Mouse (Mus musculus) cerebellum, postnatal 14 days (tissue): ENCODE measurements around the gene Trio.

ENCODE experiments used
- DNase-seq, 2 experiments: peaks; one replicate each; pipeline ENCODE4 v3.0.0; 2021; ENCODE audit warnings: mixed read lengths in 2 of 2

The Trio gene

DNA sequence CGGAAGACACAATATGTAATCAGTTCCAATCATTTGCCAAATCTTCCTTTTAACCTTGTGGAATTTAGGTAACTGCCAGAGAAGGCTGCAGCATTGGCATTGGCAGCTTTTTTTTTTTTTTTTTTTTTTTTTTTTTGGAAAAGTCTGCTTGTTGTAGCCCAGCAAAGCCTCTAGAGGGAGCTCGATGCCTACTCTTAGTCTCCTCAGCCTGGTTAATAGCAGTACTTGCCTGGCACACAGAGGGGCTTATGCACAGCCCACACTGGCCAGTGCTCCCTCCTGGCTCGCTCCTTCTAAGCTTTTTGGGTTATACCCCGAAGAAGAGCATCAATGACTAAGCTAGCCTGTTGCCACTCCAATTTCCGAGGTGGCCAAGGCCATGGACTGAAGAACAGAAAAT is 106.1 kb downstream of the Trio start:
- DNase-seq: peak; percentile 77 to 81

DNA sequence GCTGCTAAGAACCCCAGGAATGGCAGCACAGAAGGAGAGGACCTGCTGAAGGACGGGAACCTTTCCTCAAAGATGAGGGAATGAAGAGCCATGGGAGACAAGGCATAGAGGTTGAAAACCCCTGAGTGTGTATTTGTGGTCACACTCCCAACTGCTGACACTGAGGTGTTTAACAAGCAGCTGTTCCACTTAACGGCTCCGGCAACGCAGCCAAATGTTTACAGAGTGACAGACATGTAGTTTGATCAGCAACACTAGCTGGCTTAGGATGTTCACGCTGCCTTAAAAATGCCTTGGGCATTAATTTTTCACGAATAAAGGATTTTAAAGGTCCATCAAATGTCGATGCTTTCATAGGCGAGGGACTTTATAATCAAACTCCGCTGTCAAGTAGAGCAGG is 106.8 kb downstream of the Trio start:
- DNase-seq: no peak

DNA sequence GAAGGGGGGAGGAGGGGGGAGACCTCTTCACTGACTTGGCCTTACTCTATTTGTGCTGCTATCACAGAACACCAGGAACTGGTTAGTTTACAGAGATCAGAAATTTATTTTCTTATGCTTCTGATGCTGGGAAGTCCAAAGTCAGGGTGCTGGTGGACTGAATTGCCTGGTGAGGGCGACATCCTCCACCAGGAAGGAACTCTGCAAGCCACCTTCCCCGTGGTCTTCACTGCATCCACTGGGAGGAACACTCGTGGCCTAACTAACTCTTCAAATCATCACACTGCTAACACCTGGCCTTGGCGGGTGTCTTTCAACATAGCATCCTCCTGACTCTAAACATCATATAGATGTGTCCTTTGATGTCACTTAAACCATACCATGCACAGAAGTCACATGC is 109.4 kb downstream of the Trio start:
- no peak for DNase-seq

GRCm38 (mm10) chr15:27913013-27913412 is 112.6 kb downstream of the Trio start:
- DNase-seq: no peak

GRCm38 (mm10) chr15:27911196-27911595 is 114.5 kb downstream of the Trio start:
- DNase-seq: no peak

DNA sequence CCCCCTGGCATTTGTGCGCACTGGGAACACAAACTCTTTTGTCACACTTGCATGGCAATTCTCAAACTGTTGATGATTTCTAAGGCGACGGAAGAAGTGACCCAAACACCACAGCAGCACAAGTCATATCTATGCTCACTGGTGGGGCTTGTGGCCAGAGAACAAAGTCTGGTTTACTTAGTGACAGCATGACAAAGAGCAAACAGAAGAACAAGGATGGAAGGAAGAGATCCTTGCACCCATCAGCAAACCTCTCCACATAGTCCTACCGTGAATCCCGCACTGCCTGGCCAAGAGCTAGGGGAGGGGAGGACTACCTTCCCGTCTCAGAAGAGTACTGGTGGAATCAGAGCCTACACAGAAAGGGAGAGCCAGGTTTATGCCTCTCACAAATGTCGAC is 115.5 kb downstream of the Trio start:
- DNase-seq: no peak

GRCm38 (mm10) chr15:27907649-27908048 is 118.0 kb downstream of the Trio start:
- DNase-seq: peak; percentile 42 to 58

DNA sequence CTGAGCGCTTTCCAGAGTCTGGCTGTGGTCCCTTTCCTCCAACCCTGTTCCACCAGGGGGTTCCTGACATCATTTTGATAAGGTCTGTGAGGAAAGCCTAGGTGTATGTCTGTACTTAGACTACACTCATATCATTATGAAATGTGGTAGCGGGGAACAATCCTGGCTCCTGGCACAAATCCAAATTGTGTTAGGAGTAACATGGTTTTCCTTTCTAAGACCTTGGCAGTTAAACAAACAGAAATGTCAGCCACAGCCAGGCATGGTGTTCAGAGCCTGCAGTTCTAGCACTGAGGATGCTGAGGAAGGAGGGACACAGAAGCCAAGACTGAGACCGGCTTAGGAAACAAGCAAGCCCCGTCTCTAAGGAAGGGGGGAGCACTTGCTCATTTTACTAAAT is 119.2 kb downstream of the Trio start:
- DNase-seq: peak in 1 of 2 experiments; percentile 36

- DNase-seq: peak; percentile 71 to 84
Measured at GRCm38 (mm10) chr15:27905341-27905740, 120.3 kb downstream of the Trio start.

- no peak for DNase-seq
Measured at GRCm38 (mm10) chr15:27904346-27905005, 121.2 kb downstream of the Trio start.

- no peak for DNase-seq
Measured at GRCm38 (mm10) chr15:27901200-27901599, 124.4 kb downstream of the Trio start.

- no peak for DNase-seq
Measured at GRCm38 (mm10) chr15:27898795-27899406, 126.7 kb downstream of the Trio start.

DNA sequence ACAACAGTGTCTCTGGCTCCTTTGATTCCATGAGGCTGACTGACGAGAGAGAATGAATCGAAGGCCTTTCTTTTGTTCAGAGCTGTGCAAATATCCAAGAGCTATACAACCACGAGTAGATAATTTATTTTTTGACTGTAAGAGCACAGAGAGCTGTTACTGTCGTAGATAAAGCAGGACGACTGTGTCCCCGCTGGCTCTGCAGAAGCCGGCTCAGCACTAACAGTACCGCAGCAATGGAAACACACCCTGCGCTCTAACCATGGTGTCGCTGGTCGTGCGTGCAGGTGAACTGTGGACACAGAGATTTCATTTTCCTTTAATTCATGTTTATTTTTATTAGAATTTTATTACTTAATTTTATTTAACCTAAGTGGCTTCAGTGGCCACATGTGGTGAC is 131.5 kb downstream of the Trio start:
- no peak for DNase-seq

- DNase-seq: peak; percentile 49 to 50
Measured at GRCm38 (mm10) chr15:27892029-27892428, 133.6 kb downstream of the Trio start.

GRCm38 (mm10) chr15:27890666-27891065 is 135.0 kb downstream of the Trio start:
- DNase-seq: peak; percentile 28 to 54

GRCm38 (mm10) chr15:27888153-27888552 is 137.5 kb downstream of the Trio start:
- no peak for DNase-seq

DNA sequence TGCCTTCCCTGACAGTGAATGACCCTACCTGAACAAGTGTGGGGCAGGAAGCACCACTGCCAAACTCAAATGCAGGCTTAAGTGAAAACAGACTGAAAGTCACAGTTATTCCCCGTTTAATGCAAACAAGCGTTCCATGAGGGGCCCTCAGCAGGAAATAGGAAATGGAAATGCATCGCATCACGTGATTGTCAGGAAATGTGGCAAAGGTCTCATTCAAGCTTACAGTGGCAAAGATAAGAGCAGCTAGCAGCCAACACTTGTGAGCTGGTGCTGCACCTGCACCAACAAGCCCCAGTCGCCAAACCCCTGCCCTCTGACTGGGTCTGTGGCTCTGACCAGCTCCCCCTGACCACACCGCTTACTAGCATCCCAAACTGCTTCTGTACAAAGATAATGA is 138.7 kb downstream of the Trio start:
- DNase-seq: no peak

- DNase-seq: peak; percentile 90 to 93
Measured at GRCm38 (mm10) chr15:27884347-27885250, 141.0 kb downstream of the Trio start.

DNA sequence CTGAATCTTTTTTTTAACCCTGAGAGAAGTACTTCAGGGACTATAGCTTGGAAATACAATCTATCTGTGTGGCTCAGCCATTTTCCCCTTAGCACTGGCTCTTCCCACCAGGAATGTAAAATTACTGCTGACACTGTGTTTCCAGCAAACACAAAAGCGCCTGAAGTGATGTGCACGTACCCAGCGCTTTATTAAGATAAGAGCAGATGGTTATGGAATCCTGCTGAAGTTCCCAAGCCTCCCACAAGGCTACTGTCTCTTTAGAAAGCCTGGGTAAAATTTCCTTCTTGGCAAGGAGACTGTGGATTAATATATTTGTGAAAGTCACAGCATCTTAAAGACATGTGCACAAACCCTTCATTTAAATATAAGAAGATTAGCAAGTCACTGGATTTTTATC is 141.8 kb downstream of the Trio start:
- no peak for DNase-seq

- DNase-seq: no peak
Measured at GRCm38 (mm10) chr15:27882898-27883297, 142.8 kb downstream of the Trio start.

DNA sequence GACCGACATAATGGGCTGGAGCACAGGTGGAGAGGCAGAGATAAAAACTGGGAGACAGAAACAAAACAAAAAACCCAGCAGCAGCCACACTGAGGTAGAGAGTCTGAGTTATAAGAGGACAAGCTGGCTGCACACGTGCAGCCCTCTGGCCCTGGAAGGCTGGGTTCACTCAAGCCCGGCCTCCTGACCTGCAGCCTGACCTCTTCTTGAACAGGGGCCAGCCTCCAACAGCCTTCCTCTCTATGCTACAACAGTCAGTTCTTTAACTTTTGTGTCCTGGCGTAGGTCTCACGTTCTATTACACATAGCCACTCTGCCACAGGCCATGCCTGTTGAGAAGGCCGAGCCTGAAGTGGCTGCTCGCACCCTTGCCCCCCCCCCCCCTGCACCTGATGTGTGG is 147.8 kb downstream of the Trio start:
- DNase-seq: no peak

GRCm38 (mm10) chr15:27876327-27876726 is 149.3 kb downstream of the Trio start:
- no peak for DNase-seq

- no peak for DNase-seq
Measured at GRCm38 (mm10) chr15:27875753-27876152, 149.9 kb downstream of the Trio start.
